In the genomic region with DNA sequence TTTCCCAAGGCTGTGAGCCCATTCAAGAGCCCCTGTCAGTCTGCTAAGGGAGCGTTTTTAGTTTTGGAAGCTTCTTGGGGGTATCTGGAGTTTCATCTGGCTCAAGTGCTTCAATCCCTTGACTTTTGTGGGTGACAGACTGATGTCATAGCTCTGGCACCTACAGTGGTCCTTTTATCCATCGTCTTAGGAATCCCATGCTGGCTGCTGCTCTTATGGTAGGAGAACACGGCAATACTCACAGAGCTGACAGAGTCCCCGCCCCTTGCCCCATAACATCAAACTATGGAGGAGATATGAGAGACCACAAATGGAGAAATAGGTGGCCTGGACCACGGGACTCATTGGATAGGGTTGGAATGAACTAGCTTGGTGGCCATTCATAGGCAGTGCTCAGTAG, we compare ENCODE assay signal across 16 mouse cellular contexts.
"Had no signal": no experiment of that assay in that cellular context is flagged by ENCODE, and none has a peak within 500 bp of the region (broad histone marks: within the 10 kb centered on the region; RNA-seq: fewer than 3 reads in every experiment).

No protein-coding gene starts in this region.

- DNase-seq: retina, postnatal 1 day; right cerebral cortex, adult 18-20 months; right cerebral cortex, postnatal 14 days; right cerebral cortex, postnatal 25 days; right cerebral cortex, postnatal 4 days; spleen, adult 18-20 months; thymus, adult 18-20 months; thymus, adult 2 months; thymus, postnatal 14 days; thymus, postnatal 25 days; thymus, postnatal 36 days; thymus, postnatal 4 days had no signal

- H3K4me3 ChIP-seq: neural tube, embryonic 13.5 days; neural tube, embryonic 15.5 days; stomach, embryonic 15.5 days had no signal

- H3K27ac ChIP-seq: neural tube, embryonic 15.5 days; stomach, embryonic 15.5 days; stomach, postnatal 0 days had no signal
